Mouse (Mus musculus) liver, embryonic 14.5 days (tissue): ENCODE data around the gene Vmn1r86. TPM values are rescaled to one million over a fixed set of nuclear protein-coding genes. Genes with fewer than 3 reads are reported as not detected.
"Not testable (repeated sequence)": the region's sequence is repeated elsewhere in the genome, so short reads cannot be mapped to it uniquely, and the experiment has no call there.

Source experiments
- ATAC-seq: fragments of 200-750 bp; cut with Nextera tagmentation; 2 replicates; pipeline ENCODE4 v1.8.0; 2017; ENCODE audit warnings: moderate number of reproducible peaks, mild to moderate bottlenecking, moderate library complexity; ENCODE audit not compliant: insufficient read depth
- DNase-seq, 3 experiments: peaks; one replicate each; pipeline ENCODE4 v3.0.0-alpha.2; 2012 to 2013; ENCODE audit warnings: low read depth in 3 of 3, low spot score in 3 of 3
- H3K27ac ChIP-seq: fragments of 300-500 bp; sonication (generic); 2 replicates; pipeline ENCODE4 v1.5.1; 2014; ENCODE audit warnings: moderate library complexity, mild to moderate bottlenecking, control low read depth, inconsistent platforms
- H3K27me3 ChIP-seq: fragments of 300-500 bp; sonication (generic); 2 replicates; pipeline ENCODE4 v1.6.1; 2014; ENCODE audit warnings: mild to moderate bottlenecking, low read length, moderate library complexity; ENCODE audit not compliant: control insufficient read depth, insufficient read depth
- H3K36me3 ChIP-seq: fragments of 300-500 bp; sonication (generic); replicated peaks from 2 replicates; pipeline ENCODE4 v1.6.1; 2014; ENCODE audit warnings: low read depth; ENCODE audit not compliant: control insufficient read depth, insufficient read depth
- H3K4me1 ChIP-seq, 2 experiments: fragments of 200-500 bp in 1 of 2; fragments of 300-500 bp in 1 of 2; sonication (generic) in 1 of 2; replicated peaks; 2 replicates each; pipeline ENCODE4 v1.6.1; 2012 to 2014; ENCODE audit warnings: antibody characterized with exemption in 1 of 2, inconsistent platforms in 1 of 2, low read length in 1 of 2; ENCODE audit not compliant: control insufficient read depth in 2 of 2, insufficient read depth in 2 of 2
- H3K4me2 ChIP-seq: fragments of 300-500 bp; sonication (generic); 2 replicates; pipeline ENCODE4 v1.6.1; 2014; ENCODE audit warnings: low read depth, mild to moderate bottlenecking, control low read depth, moderate library complexity
- H3K4me3 ChIP-seq, 2 experiments: fragments of 200-500 bp in 1 of 2; fragments of 300-500 bp in 1 of 2; sonication (generic) in 1 of 2; 2 replicates each; pipeline ENCODE4 v1.5.1; 2012 to 2014; ENCODE audit warnings: low read depth in 2 of 2, low read length in 2 of 2, mild to moderate bottlenecking in 2 of 2, control low read depth in 1 of 2, inconsistent platforms in 1 of 2, moderate library complexity in 1 of 2; ENCODE audit not compliant: insufficient read depth in 1 of 2
- H3K9ac ChIP-seq: fragments of 300-500 bp; sonication (generic); replicated peaks from 2 replicates; pipeline ENCODE4 v1.6.1; 2014; ENCODE audit warnings: mild to moderate bottlenecking, control low read depth, moderate library complexity
- H3K9me3 ChIP-seq: fragments of 300-500 bp; sonication (generic); 2 replicates; pipeline ENCODE4 v1.6.1; 2016; ENCODE audit warnings: low read length, mixed read lengths; ENCODE audit not compliant: control insufficient read depth
- CTCF ChIP-seq: IDR thresholded peaks from 2 replicates; pipeline ENCODE4 v1.5.1; 2016; ENCODE audit warnings: antibody characterized with exemption, low read depth, control low read depth
- EP300 ChIP-seq: IDR thresholded peaks from 2 replicates; pipeline ENCODE4 v1.6.1; 2016; ENCODE audit warnings: antibody characterized with exemption, low read depth
- WGBS: fragments of 180-500 bp; shearing (Covaris S2); extraction: QIAGEN DNeasy Blood & Tissue Kit; methylation state at CpG from one replicate; pipeline ENCODE4 v1.1.7; 2014; ENCODE audit not compliant: insufficient replicate concordance; 5-methylcytosine and 5-hydroxymethylcytosine counted together
- polyA plus RNA-seq, 2 experiments: library from polyadenylated mRNA; depleted of rRNA in 1 of 2; stranded (reverse) in 1 of 2; unstranded in 1 of 2; fragments of >200 nt; fragmentation: Nextera tagmentation in 1 of 2; extraction: Ambion mirVana in 1 of 2; gene quantifications; 2 replicates each; pipeline versions ENCODE4 v1.2.1 to v1.2.3; 2012 to 2014

Gene Vmn1r86
- polyA plus RNA-seq, 2 experiments, result not detected

GRCm38 (mm10) chr7:13095073-13095472 is 24.6 kb downstream of the Vmn1r86 start, which contains the start of gene Vmn1r85:
Vmn1r85 (minus strand) TSS chr7:13095173.
- no peak for DNase-seq
- TF ChIP-seq CTCF (no peak), EP300 (no peak)
- no peaks in the 10 kb centered on the region for H3K9me3 ChIP-seq
- H3K27ac ChIP-seq, result no peak within 1 kb of the TSS
- no peaks in the 10 kb centered on the region for H3K36me3 ChIP-seq
- WGBS, result 28% methylated on average over 3 of the region's 3 CpGs
- H3K4me3 ChIP-seq, result no peak within 1 kb of the TSS
- ATAC-seq, result no peak
- H3K27me3 ChIP-seq, result no peaks in the 10 kb centered on the region
- H3K4me1 ChIP-seq, result no peaks in the 10 kb centered on the region
- no peak within 1 kb of the TSS for H3K4me2 ChIP-seq
- no peak within 1 kb of the TSS for H3K9ac ChIP-seq

GRCm38 (mm10) chr7:13072293-13072692 is 47.4 kb downstream of the Vmn1r86 start:
- ATAC-seq (no peak), DNase-seq (no peak)
- Histone ChIP-seq H3K4me3 (no peak overlapping the region), H3K27ac (no peak overlapping the region), H3K36me3 (no peaks in the 10 kb centered on the region), H3K9me3 (no peaks in the 10 kb centered on the region), H3K4me2 (no peak overlapping the region), H3K9ac (no peak overlapping the region), H3K27me3 (no peaks in the 10 kb centered on the region), H3K4me1 (no peaks in the 10 kb centered on the region)
- 49% methylated on average over 5 of the region's 5 CpGs for WGBS
- no peak for TF ChIP-seq EP300
- TF ChIP-seq CTCF, result no peak

- H3K27ac ChIP-seq, ATAC-seq, H3K4me1 ChIP-seq, H3K9ac ChIP-seq, H3K36me3 ChIP-seq, H3K27me3 ChIP-seq, H3K9me3 ChIP-seq, H3K4me2 ChIP-seq, DNase-seq, H3K4me3 ChIP-seq: not testable (repeated sequence)
- peak; percentile 65 for TF ChIP-seq CTCF
- WGBS, result 36% methylated on average over 2 of the region's 2 CpGs
Measured at GRCm38 (mm10) chr7:13063399-13063798, 56.3 kb downstream of the Vmn1r86 start.

- no peak overlapping the region for H3K27ac ChIP-seq
- no peaks in the 10 kb centered on the region for H3K36me3 ChIP-seq
- peaks cover 0 to 4% of the 10 kb centered on the region in 2 experiments; a peak in 2 of 4 replicates for H3K4me1 ChIP-seq
- DNase-seq, result no peak
- WGBS, result 77% methylated on average over 9 of the region's 9 CpGs
- no peak for ATAC-seq
- no peak overlapping the region for H3K4me2 ChIP-seq
- no peaks in the 10 kb centered on the region for H3K27me3 ChIP-seq
- H3K9me3 ChIP-seq, result no peaks in the 10 kb centered on the region
- no peak overlapping the region for H3K4me3 ChIP-seq
- H3K9ac ChIP-seq, result no peak overlapping the region
- TF ChIP-seq EP300 (no peak), CTCF (no peak)
Measured at GRCm38 (mm10) chr7:13059536-13059935, 60.2 kb downstream of the Vmn1r86 start.

- H3K4me2 ChIP-seq, result no peak overlapping the region
- 52% methylated on average over 8 of the region's 8 CpGs for WGBS
Measured at GRCm38 (mm10) chr7:13056913-13057700, 62.6 kb downstream of the Vmn1r86 start.

More at GRCm38 (mm10) chr7:13056913-13057700, 62.6 kb downstream of the Vmn1r86 start:
- H3K27ac ChIP-seq, result no peak overlapping the region
- H3K9me3 ChIP-seq, result no peaks in the 10 kb centered on the region
- no peak for TF ChIP-seq EP300
- TF ChIP-seq CTCF, result peak; percentile 43
- no peak overlapping the region for H3K9ac ChIP-seq
- no peaks in the 10 kb centered on the region for H3K27me3 ChIP-seq
- peaks cover 2 to 10% of the 10 kb centered on the region in 2 experiments; a peak in 3 of 4 replicates for H3K4me1 ChIP-seq
- DNase-seq (no peak), ATAC-seq (no peak)
- H3K36me3 ChIP-seq, result no peaks in the 10 kb centered on the region
- no peak overlapping the region for H3K4me3 ChIP-seq
